ENCODE assay signal across 9 mouse cellular contexts in the genomic region with DNA sequence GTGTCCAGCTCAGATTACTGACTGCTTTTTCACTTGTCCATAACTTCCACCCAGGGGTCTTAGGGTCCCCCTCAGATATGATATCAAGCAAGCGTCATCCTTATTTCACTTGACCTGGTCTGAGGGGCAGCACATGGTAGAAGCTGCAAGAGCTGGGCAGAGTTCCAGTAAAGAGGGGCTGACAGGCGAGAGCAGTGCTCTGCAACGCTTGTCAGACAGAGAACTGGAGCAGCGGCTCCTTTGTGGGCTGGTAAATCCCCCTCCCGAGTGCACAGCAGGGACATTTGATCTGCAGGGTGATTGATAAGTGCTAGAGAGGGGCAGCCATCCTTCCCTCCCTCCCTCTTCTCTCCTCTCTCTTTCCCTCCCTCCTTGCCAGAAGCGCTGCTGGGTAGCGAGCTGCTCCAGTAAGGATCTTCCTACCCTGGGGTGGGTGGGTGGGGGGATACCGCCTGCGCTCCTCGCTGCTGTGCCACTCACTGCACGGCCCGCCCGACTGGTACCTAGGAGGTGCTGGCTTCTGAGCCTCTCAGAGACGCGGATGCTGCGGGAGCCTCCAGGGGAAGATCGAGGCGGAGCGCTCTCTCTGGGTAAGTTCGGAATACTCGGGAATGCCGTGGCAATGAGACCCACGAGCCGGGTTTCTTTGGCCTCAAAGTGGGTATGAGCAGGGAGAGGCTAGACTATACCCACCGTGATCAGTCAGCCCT. TPM values are rescaled to one million over a fixed set of nuclear protein-coding genes. Genes with fewer than 3 reads are reported as not detected.
A peak's percentile ranks its signal among the peaks of the same experiment; 100 is the strongest.
DNase-seq lines count a peak whose midpoint lies in the region; ATAC-seq lines count a peak whose summit lies in the region.
"Had no signal": no experiment of that assay in that cellular context is flagged by ENCODE, and none has a peak within 500 bp of the region (broad histone marks: within the 10 kb centered on the region; RNA-seq: fewer than 3 reads in every experiment).

Gene Slitrk2 (plus strand): TSS at position 408 of the 710 bp plus-strand sequence.

- H3K9ac ChIP-seq in forebrain, embryonic 16.5 days (replicated peaks; ENCODE audit: low read depth, low read length) = peak within 1 kb of the TSS; percentile 55

- H3K27me3 ChIP-seq in forebrain, embryonic 16.5 days (replicated peaks; ENCODE audit: control insufficient read depth, insufficient read depth, low read length) = no peaks in the 10 kb centered on the region

- H3K36me3 ChIP-seq in forebrain, embryonic 16.5 days (ENCODE audit: control insufficient read depth, insufficient read depth) = no peaks in the 10 kb centered on the region

- H3K27ac ChIP-seq in forebrain, embryonic 16.5 days (ENCODE audit: low read length) = peak within 1 kb of the TSS; percentile 14; the same call in 1 of the 2 replicates

- peaks cover 4% of the 10 kb centered on the region; the same call in 1 of the 2 replicates for H3K4me1 ChIP-seq in forebrain, embryonic 16.5 days (replicated peaks; ENCODE audit: control insufficient read depth, insufficient read depth, low read length)

- no peaks in the 10 kb centered on the region for H3K9me3 ChIP-seq in forebrain, embryonic 16.5 days (ENCODE audit: control insufficient read depth, low read length)

- H3K4me3 ChIP-seq in forebrain, embryonic 16.5 days (replicated peaks; ENCODE audit: low read length) = peak within 1 kb of the TSS; percentile 49

- WGBS in forebrain, embryonic 16.5 days = 7% methylated on average over 24 of the region's 25 CpGs

- ATAC-seq in forebrain, embryonic 16.5 days = peak; percentile 75

- peak within 1 kb of the TSS; percentile 55 for H3K4me2 ChIP-seq in forebrain, embryonic 16.5 days (ENCODE audit: low read length)

- intact Hi-C loops in left cerebral cortex, postnatal 10 days (cut with DNase I) = no loop called here

- peak; percentile 59 for DNase-seq in Muller cell, postnatal 12 days (ENCODE audit: inconsistent ontology term)
- peak; percentile 53 to 57 for DNase-seq in cerebellum, adult 18-20 months
- DNase-seq in left cerebral cortex, postnatal 10 days (ENCODE audit: extremely low spot score in 1 of 2, low spot score in 2 of 2) = peak; percentile 16 to 32
- DNase-seq in retina, postnatal 1 day = peak; percentile 74
- no peak for DNase-seq in adrenal gland, adult (ENCODE audit: inconsistent age in 2 of 2, low spot score in 1 of 2)
- DNase-seq in thymus, postnatal 25 days = no peak
- no peak for DNase-seq in adrenal gland, postnatal 25 days

RNA-seq across cellular contexts. Expression of gene Slitrk2, which starts in this region (rescaled TPM):
- 13.3 and 18.9 TPM in 2 replicates for polyA plus RNA-seq in forebrain, embryonic 16.5 days (2015; fragmentation: Nextera tagmentation; extraction: Ambion mirVana)
- total RNA-seq in left cerebral cortex, postnatal 10 days (2021) = 10 to 100 TPM; 30.9 to 36.5 TPM
- total RNA-seq in adrenal gland, postnatal 25 days (2021) = 0.33 and 1.0 TPM in 2 replicates
- total RNA-seq: liver, adult 2 months had no signal
- polyA plus RNA-seq: liver, adult 2 months had no signal

Comparison
In these comparisons a context has a peak if more than half of its experiments do, and no peak if none do; other contexts are left out.
1. RNA of gene Slitrk2 (total RNA-seq): 30.9 to 36.5 TPM in left cerebral cortex, postnatal 10 days; 0.33 to 1.0 TPM in adrenal gland, postnatal 25 days; every median in the first group is over 10 times any median in the second.
2. DNase-seq: peak in Muller cell, postnatal 12 days (single experiment), cerebellum, adult 18-20 months (2 of 2), left cerebral cortex, postnatal 10 days (2 of 2) and retina, postnatal 1 day (single experiment); none in adrenal gland, adult (0 of 2), thymus, postnatal 25 days (single experiment) and adrenal gland, postnatal 25 days (single experiment).